Mouse (Mus musculus): ENCODE data around the gene Trim15. TPM values are rescaled to one million over a fixed set of nuclear protein-coding genes. Genes with fewer than 3 reads are reported as not detected.
"Not testable (repeated sequence)": the region's sequence is repeated elsewhere in the genome, so short reads cannot be mapped to it uniquely, and the experiment has no call there.

The Trim15 gene
- polyA plus RNA-seq, 1 experiment, result not detected

GRCm38 (mm10) chr17:36892362-36892761 is 25.4 kb upstream of the Trim15 start:
- Histone ChIP-seq H3K4me3 (no peak overlapping the region), H3ac (ENCODE audit: control insufficient read depth, insufficient read length) (no peak overlapping the region), H3K27me3 (ENCODE audit: control insufficient read depth, insufficient read depth, insufficient read length) (no peaks in the 10 kb centered on the region), H3K79me2 (ENCODE audit: control insufficient read depth, insufficient read depth) (no peaks in the 10 kb centered on the region), H3K4me2 (ENCODE audit: low read depth) (no peak overlapping the region), H3K36me3 (ENCODE audit: control insufficient read depth, insufficient read depth) (no peaks in the 10 kb centered on the region)
- TF ChIP-seq CEBPB (IDR thresholded peaks at IDR 0.05; ENCODE audit: insufficient read depth, poor library complexity, severe bottlenecking) (no peak), TCF3 (IDR thresholded peaks at IDR 0.05; ENCODE audit: insufficient read length, low read depth) (no peak), REST (IDR thresholded peaks at IDR 0.05; ENCODE audit: insufficient read depth, insufficient read length) (no peak), POLR2A (IDR thresholded peaks at IDR 0.05; ENCODE audit: insufficient read length, low read depth) (no peak), MAX (IDR thresholded peaks at IDR 0.05; ENCODE audit: low read depth) (no peak)

- not testable (repeated sequence) for H3K27me3 ChIP-seq (ENCODE audit: control insufficient read depth, insufficient read depth, insufficient read length); H3K79me2 ChIP-seq (ENCODE audit: control insufficient read depth, insufficient read depth); H3K4me3 ChIP-seq; H3ac ChIP-seq (ENCODE audit: control insufficient read depth, insufficient read length); H3K4me2 ChIP-seq (ENCODE audit: low read depth); H3K36me3 ChIP-seq (ENCODE audit: control insufficient read depth, insufficient read depth)
Observed at GRCm38 (mm10) chr17:36891496-36891895, 24.5 kb upstream of the Trim15 start.

GRCm38 (mm10) chr17:36890073-36890903 is 23.3 kb upstream of the Trim15 start, which contains the start of gene Trim40:
Gene Trim40 (minus strand): TSS chr17:36890123.
- no peaks in the 10 kb centered on the region for H3K36me3 ChIP-seq (ENCODE audit: control insufficient read depth, insufficient read depth)
- no peak for TF ChIP-seq E2F4 (IDR thresholded peaks at IDR 0.05; ENCODE audit: insufficient read depth)
- no peak within 1 kb of the TSS for H3K4me3 ChIP-seq
- no peaks in the 10 kb centered on the region for H3K27me3 ChIP-seq (ENCODE audit: control insufficient read depth, insufficient read depth, insufficient read length)
- no peak within 1 kb of the TSS for H3ac ChIP-seq (ENCODE audit: control insufficient read depth, insufficient read length)
- no peaks in the 10 kb centered on the region for H3K79me2 ChIP-seq (ENCODE audit: control insufficient read depth, insufficient read depth)
- no peak within 1 kb of the TSS for H3K4me2 ChIP-seq (ENCODE audit: low read depth)

GRCm38 (mm10) chr17:36885132-36885790 is 18.3 kb upstream of the Trim15 start:
- H3K79me2 ChIP-seq (ENCODE audit: control insufficient read depth, insufficient read depth), result no peaks in the 10 kb centered on the region
- no peak overlapping the region for H3ac ChIP-seq (ENCODE audit: control insufficient read depth, insufficient read length)
- H3K4me3 ChIP-seq, result no peak overlapping the region
- H3K36me3 ChIP-seq (ENCODE audit: control insufficient read depth, insufficient read depth), result no peaks in the 10 kb centered on the region
- no peak for TF ChIP-seq MYOD1 (IDR thresholded peaks at IDR 0.05; ENCODE audit: control insufficient read depth in 1 of 3, insufficient read length in 2 of 3, low read depth in 2 of 3)
- TF ChIP-seq USF1 (IDR thresholded peaks at IDR 0.05; ENCODE audit: low read depth), result no peak
- no peak for TF ChIP-seq MYOG (IDR thresholded peaks at IDR 0.05; ENCODE audit: control insufficient read depth in 1 of 3, insufficient read depth in 1 of 3, insufficient read length in 2 of 3, low read depth in 2 of 3)
- no peak for TF ChIP-seq CEBPB (IDR thresholded peaks at IDR 0.05; ENCODE audit: insufficient read depth, poor library complexity, severe bottlenecking)
- no peak for TF ChIP-seq REST (IDR thresholded peaks at IDR 0.05; ENCODE audit: insufficient read depth, insufficient read length)
- no peak for TF ChIP-seq SRF (IDR thresholded peaks at IDR 0.05; ENCODE audit: control insufficient read depth, insufficient read length, low read depth)
- no peak for TF ChIP-seq MAX (IDR thresholded peaks at IDR 0.05; ENCODE audit: low read depth)
- TF ChIP-seq TCF12 (IDR thresholded peaks at IDR 0.05; ENCODE audit: insufficient read depth, poor library complexity, severe bottlenecking), result no peak
- no peak for TF ChIP-seq POLR2A (IDR thresholded peaks at IDR 0.05; ENCODE audit: insufficient read length, low read depth)
- no peak for TF ChIP-seq E2F4 (IDR thresholded peaks at IDR 0.05; ENCODE audit: insufficient read depth)
- TF ChIP-seq TCF3 (IDR thresholded peaks at IDR 0.05; ENCODE audit: insufficient read length, low read depth), result no peak
- no peak for TF ChIP-seq POLR2AphosphoS2 (IDR thresholded peaks at IDR 0.05; ENCODE audit: insufficient read length, low read depth)
- H3K27me3 ChIP-seq (ENCODE audit: control insufficient read depth, insufficient read depth, insufficient read length), result no peaks in the 10 kb centered on the region
- H3K4me2 ChIP-seq (ENCODE audit: low read depth), result no peak overlapping the region

GRCm38 (mm10) chr17:36883350-36883749 is 16.3 kb upstream of the Trim15 start:
- Histone ChIP-seq H3K27me3 (ENCODE audit: control insufficient read depth, insufficient read depth, insufficient read length) (no peaks in the 10 kb centered on the region), H3K79me2 (ENCODE audit: control insufficient read depth, insufficient read depth) (no peaks in the 10 kb centered on the region), H3K4me3 (no peak overlapping the region), H3K36me3 (ENCODE audit: control insufficient read depth, insufficient read depth) (no peaks in the 10 kb centered on the region), H3K4me2 (ENCODE audit: low read depth) (no peak overlapping the region), H3ac (ENCODE audit: control insufficient read depth, insufficient read length) (no peak overlapping the region)
- TF ChIP-seq SRF (IDR thresholded peaks at IDR 0.05; ENCODE audit: control insufficient read depth, insufficient read length, low read depth) (no peak), MAX (IDR thresholded peaks at IDR 0.05; ENCODE audit: low read depth) (no peak), MYOD1 (IDR thresholded peaks at IDR 0.05; ENCODE audit: control insufficient read depth in 1 of 3, insufficient read length in 2 of 3, low read depth in 2 of 3) (no peak), TCF12 (IDR thresholded peaks at IDR 0.05; ENCODE audit: insufficient read depth, poor library complexity, severe bottlenecking) (no peak), REST (IDR thresholded peaks at IDR 0.05; ENCODE audit: insufficient read depth, insufficient read length) (no peak), TCF3 (IDR thresholded peaks at IDR 0.05; ENCODE audit: insufficient read length, low read depth) (no peak), POLR2AphosphoS2 (IDR thresholded peaks at IDR 0.05; ENCODE audit: insufficient read length, low read depth) (no peak), E2F4 (IDR thresholded peaks at IDR 0.05; ENCODE audit: insufficient read depth) (no peak), POLR2A (IDR thresholded peaks at IDR 0.05; ENCODE audit: insufficient read length, low read depth) (no peak), USF1 (IDR thresholded peaks at IDR 0.05; ENCODE audit: low read depth) (no peak), CEBPB (IDR thresholded peaks at IDR 0.05; ENCODE audit: insufficient read depth, poor library complexity, severe bottlenecking) (no peak), MYOG (IDR thresholded peaks at IDR 0.05; ENCODE audit: control insufficient read depth in 1 of 3, insufficient read depth in 1 of 3, insufficient read length in 2 of 3, low read depth in 2 of 3) (no peak)
